Mouse (Mus musculus): ENCODE data around the gene Adcy7.

The Adcy7 gene

GRCm38 (mm10) chr8:88272231-88273050 is at the start of gene Adcy7:
Gene Adcy7, plus strand, starts transcription at chr8:88272403.
- DNase-seq (ENCODE audit: low read depth, low spot score): no peak

DNA sequence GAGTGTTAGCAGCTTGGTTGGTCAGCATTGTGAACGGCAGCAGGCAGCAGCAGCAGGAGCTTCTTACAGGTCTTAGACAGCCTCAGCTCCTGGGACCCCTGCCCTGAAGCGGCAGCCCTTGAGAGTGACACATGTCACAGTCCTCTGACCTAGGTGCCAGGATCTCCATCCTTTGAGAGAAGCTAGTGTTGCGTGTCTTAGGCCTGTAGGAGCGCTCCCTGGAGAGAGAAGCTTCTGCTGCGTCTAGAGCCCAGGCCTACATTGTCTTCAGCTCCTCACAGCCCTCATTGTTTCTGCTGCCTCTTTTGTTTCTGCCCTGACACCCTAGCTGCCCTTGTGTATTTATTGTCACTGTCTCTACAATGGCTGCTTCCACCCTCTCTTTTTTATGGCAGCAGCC is 46.8 kb upstream of the Adcy7 start:
- DNase-seq (ENCODE audit: low read depth, low spot score): no peak

DNA sequence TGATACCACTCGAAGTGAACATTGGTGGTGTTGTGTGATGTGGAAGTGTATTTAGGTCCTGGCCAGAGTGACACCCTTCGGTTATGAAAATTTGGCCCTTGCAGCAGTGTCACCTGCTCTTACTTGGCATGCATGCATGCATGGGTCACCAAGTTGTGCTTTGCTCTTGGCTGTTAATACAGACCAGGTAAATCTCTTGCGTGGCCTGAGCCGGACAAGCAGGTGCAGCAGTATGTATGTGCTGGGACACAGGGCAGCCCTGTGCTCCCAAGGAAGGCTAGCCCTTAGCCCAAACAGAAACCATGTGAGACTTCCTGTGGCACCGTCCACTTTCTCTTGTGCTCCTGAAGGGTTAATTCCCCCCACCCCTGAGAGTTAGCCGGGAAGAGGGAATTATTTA is 44.4 kb upstream of the Adcy7 start:
- DNase-seq (ENCODE audit: low read depth, low spot score): no peak

GRCm38 (mm10) chr8:88228286-88228685 is 43.9 kb upstream of the Adcy7 start:
- no peak for DNase-seq (ENCODE audit: low read depth, low spot score)

DNA sequence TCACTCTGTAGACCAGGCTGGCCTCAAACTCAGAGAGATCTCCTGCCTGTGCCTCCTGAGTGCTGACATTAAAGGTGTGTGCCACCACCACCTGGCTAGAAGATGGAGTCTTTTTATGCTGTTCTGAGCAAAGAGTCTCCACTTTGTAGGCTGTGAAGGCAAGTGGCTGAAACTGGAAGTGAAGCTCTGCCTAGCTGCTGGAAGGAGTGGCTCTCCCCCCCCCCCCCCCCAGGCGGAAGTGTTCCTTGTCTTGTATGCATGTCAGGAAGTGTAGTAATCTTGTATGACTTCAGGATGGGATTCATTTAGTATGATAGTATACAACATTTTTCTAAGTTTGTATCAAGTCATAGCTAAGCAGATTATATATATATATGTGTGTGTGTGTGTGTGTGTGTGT is 43.4 kb upstream of the Adcy7 start:
- no peak for DNase-seq (ENCODE audit: low read depth, low spot score)

- DNase-seq (ENCODE audit: low read depth, low spot score): no peak
Measured at GRCm38 (mm10) chr8:88236666-88237065, 35.5 kb upstream of the Adcy7 start.

DNA sequence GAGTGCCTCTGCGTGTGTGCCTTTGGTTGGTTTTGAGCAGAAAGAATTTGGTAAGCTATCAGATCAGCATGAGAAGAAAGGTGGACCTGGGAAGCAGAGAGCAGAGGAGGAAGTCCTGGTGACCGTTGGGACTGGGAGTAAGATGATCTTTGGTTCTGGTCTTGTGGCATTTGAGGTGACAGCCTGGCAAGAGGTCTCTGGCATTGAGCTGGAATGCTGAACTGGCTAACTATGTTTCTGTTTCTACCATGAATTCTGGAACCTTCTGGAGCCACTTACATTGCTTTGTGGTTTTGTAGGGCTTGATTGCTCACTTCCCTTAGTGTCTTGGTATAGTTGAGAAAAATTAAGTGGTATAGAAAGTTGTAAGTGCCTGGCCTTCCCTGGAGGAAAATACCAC is 34.6 kb upstream of the Adcy7 start:
- DNase-seq (ENCODE audit: low read depth, low spot score): peak; percentile 36

DNA sequence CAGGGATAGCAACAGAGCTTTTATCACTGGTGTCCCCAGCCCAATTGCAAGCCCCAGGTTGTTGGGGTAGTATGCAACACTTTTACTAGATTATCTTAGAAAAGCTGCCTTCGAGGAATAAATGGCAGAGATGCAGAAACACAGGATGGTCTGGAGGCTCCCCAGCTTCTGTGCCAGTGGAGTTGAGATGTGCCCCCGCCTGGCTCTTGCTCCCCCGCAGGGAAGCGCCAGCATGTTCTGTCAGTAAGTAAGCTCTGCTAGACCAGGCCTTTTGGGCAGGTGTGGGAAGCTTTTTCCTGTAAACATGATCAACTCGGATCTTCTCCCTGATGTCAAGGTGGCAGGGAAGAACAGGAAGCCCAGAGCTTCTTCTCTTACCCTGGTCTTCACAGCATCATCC is 32.9 kb upstream of the Adcy7 start:
- DNase-seq (ENCODE audit: low read depth, low spot score): no peak

- DNase-seq (ENCODE audit: low read depth, low spot score): no peak
Measured at GRCm38 (mm10) chr8:88241871-88242270, 30.3 kb upstream of the Adcy7 start.

GRCm38 (mm10) chr8:88244298-88244697 is 27.9 kb upstream of the Adcy7 start:
- peak; percentile 38 for DNase-seq (ENCODE audit: low read depth, low spot score)

DNA sequence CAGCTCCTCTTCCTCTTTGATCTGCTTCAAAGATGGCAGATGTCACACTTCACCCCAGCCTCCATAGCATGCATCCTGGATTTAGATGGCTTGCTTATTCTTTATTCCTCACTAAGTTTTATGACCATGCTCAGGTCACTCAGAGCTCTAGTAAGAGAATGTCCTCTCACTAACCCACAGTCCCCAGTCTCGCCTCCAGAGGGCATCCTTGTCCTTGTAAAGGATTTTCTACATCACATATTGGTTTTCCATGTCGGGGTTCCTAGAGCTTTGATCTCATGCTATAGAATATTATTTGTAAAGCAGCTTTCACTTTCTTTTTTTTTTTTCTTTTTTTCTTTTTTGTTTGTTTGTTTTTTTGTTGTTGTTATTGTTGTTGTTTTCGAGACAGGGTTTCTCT is 19.4 kb upstream of the Adcy7 start:
- DNase-seq (ENCODE audit: low read depth, low spot score): no peak

- DNase-seq (ENCODE audit: low read depth, low spot score): no peak
Measured at GRCm38 (mm10) chr8:88254957-88255356, 17.2 kb upstream of the Adcy7 start.

- DNase-seq (ENCODE audit: low read depth, low spot score): no peak
Measured at GRCm38 (mm10) chr8:88258024-88258423, 14.2 kb upstream of the Adcy7 start.

- DNase-seq (ENCODE audit: low read depth, low spot score): no peak
Measured at GRCm38 (mm10) chr8:88258544-88258943, 13.7 kb upstream of the Adcy7 start.

- DNase-seq (ENCODE audit: low read depth, low spot score): no peak
Measured at GRCm38 (mm10) chr8:88260466-88260980, 11.7 kb upstream of the Adcy7 start.

DNA sequence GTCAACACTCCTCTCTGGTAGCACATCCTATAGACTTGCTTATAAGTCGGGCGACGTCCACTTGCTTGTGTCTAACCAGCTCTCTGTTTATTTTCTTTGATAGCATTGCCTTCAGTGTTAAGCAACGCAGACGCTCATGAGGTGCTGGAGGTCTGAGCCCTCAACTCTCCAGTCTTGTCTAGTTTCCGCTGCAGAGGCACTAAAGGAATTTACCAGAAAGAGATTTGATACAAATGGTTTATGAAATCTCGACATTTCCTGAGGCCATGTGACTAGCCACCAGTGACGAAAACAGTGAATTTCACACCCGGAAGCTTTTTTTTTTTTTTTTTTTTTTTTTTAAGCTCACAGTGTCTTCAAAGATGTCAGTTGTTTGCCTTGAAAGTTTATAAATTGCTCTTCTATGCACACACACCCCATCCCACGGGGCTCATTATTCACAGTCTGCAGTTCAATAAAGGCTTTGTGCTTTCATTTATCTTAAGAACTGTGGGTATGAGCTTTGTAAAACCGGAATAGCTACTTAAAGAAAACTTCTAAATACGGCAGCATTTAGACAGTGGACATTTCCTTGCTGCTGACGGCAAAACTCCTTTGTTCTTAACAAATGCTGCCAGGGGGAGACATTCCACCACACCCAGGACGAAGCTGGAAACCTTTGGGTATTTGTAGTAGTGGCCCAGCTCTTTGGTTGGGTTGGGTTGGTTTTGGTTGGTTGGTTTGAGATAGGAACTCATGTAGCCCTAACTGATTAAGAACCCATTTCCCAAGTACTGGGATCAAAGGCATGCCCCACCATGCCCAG is 9.2 kb upstream of the Adcy7 start:
- DNase-seq (ENCODE audit: low read depth, low spot score): no peak

GRCm38 (mm10) chr8:88265511-88265910 is 6.7 kb upstream of the Adcy7 start:
- no peak for DNase-seq (ENCODE audit: low read depth, low spot score)

DNA sequence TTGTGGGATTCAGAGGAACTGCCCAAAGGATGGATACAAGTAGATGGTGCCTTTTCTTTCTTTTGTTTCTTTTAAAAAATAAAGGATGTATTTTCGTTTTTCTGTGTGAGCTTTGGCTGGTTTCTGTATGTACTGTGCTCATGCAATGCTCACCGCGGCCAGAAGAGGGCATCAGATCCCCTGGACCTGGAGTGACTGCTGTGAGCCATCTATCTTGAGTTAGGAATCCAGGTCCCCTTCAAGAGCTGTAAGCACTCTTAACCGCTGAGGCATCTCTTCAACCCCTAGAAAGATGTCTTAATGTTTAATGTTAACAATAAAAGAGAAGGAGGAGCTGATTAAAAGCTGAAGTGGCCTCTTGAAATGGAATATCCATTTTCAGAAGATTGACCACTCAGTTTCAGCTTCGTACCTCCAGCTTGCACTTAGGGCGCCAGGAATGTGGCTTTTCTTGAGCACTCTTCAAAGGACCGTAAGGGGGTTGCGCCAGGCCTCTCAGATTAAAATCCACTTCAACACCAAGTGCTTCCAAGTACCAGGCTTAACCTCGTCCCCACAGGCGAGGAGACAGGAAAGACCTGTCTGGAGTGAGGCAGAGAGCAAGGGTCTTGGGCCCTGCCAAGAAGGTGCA is 5.9 kb upstream of the Adcy7 start:
- no peak for DNase-seq (ENCODE audit: low read depth, low spot score)

GRCm38 (mm10) chr8:88266801-88267403 is 5.3 kb upstream of the Adcy7 start:
- DNase-seq (ENCODE audit: low read depth, low spot score): no peak

- DNase-seq (ENCODE audit: low read depth, low spot score): no peak
Measured at GRCm38 (mm10) chr8:88269107-88269875, 2.9 kb upstream of the Adcy7 start.

GRCm38 (mm10) chr8:88270086-88270485 is 2.1 kb upstream of the Adcy7 start:
- DNase-seq (ENCODE audit: low read depth, low spot score): no peak
